In the genomic region with DNA sequence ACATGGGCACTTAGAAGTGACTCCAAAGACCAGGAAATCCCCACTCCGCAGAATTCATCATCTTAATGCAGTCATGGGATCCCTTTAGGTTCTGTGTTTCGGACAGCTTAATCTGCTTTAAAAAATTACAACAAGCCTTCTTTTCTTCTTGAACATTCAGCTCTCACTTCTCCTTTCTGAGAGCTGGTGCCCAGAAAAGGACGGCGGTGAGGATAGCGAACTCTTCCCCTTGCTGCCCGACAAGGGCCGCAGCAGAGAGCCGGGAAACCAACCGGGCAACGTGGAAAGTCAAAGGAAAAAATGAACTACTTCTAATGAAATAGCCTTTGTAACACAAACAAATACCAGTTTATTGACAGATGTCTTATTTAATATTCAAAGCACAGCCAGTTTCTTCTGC, we compare ENCODE assay signal across 32 mouse cellular contexts. TPM values are rescaled to one million over a fixed set of nuclear protein-coding genes. Genes with fewer than 3 reads are reported as not detected.
DNase-seq lines count a peak whose midpoint lies in the region; ATAC-seq lines count a peak whose summit lies in the region.
"Had no signal": no experiment of that assay in that cellular context is flagged by ENCODE, and none has a peak within 500 bp of the region (broad histone marks: within the 10 kb centered on the region; RNA-seq: fewer than 3 reads in every experiment).

No protein-coding gene starts in this region.

- 0 out of 2 replicates have a peak overlapping the region, but pooled peaks have one; percentile 0 for H3K27ac ChIP-seq in hindbrain, embryonic 15.5 days (replicated peaks)
- H3K27ac ChIP-seq in hindbrain, embryonic 13.5 days: no peak overlapping the region
- H3K27ac ChIP-seq: embryonic facial prominence, embryonic 12.5 days; forebrain, embryonic 10.5 days; hindbrain, embryonic 12.5 days; intestine, embryonic 15.5 days; limb, embryonic 10.5 days; limb, embryonic 15.5 days; liver, embryonic 13.5 days; neural tube, embryonic 13.5 days had no signal

- ATAC-seq in hindbrain, embryonic 15.5 days (ENCODE audit: low FRiP score, low read depth): no peak
- no peak for ATAC-seq in hindbrain, embryonic 13.5 days (ENCODE audit: low FRiP score)
- ATAC-seq: forebrain, embryonic 16.5 days; intestine, embryonic 15.5 days; lung, postnatal 0 days; Patski had no signal

- H3K4me1 ChIP-seq in hindbrain, embryonic 15.5 days (replicated peaks): 0 out of 2 replicates have a peak, but pooled peaks cover 4% of the 10 kb centered on the region
- H3K4me1 ChIP-seq in hindbrain, embryonic 13.5 days (replicated peaks): no peaks in the 10 kb centered on the region
- H3K4me1 ChIP-seq: embryonic facial prominence, embryonic 12.5 days; forebrain, embryonic 10.5 days; hindbrain, embryonic 12.5 days; intestine, embryonic 15.5 days; limb, embryonic 10.5 days; limb, embryonic 15.5 days; liver, embryonic 13.5 days; neural tube, embryonic 13.5 days had no signal

- no peaks in the 10 kb centered on the region for H3K27me3 ChIP-seq in hindbrain, embryonic 15.5 days
- peaks cover 3% of the 10 kb centered on the region; the same call in 1 of the 2 replicates for H3K27me3 ChIP-seq in hindbrain, embryonic 13.5 days
- H3K27me3 ChIP-seq: embryonic facial prominence, embryonic 12.5 days; hindbrain, embryonic 12.5 days; intestine, embryonic 15.5 days; limb, embryonic 15.5 days; liver, embryonic 13.5 days; neural tube, embryonic 13.5 days had no signal

- 86% methylated on average over 10 of the region's 10 CpGs for WGBS in hindbrain, embryonic 15.5 days
- 84% methylated on average over 10 of the region's 10 CpGs for WGBS in hindbrain, embryonic 13.5 days

- H3K4me3 ChIP-seq in hindbrain, embryonic 15.5 days: no peak overlapping the region
- no peak overlapping the region for H3K4me3 ChIP-seq in hindbrain, embryonic 13.5 days
- H3K4me3 ChIP-seq: embryonic facial prominence, embryonic 12.5 days; forebrain, embryonic 10.5 days; hindbrain, embryonic 12.5 days; intestine, embryonic 15.5 days; limb, embryonic 10.5 days; limb, embryonic 15.5 days; liver, embryonic 13.5 days; megakaryocyte, embryonic 14.5 days; neural tube, embryonic 13.5 days had no signal

- no peaks in the 10 kb centered on the region for H3K9me3 ChIP-seq in hindbrain, embryonic 15.5 days
- H3K9me3 ChIP-seq in hindbrain, embryonic 13.5 days: no peaks in the 10 kb centered on the region
- H3K9me3 ChIP-seq: embryonic facial prominence, embryonic 12.5 days; forebrain, embryonic 10.5 days; hindbrain, embryonic 12.5 days; intestine, embryonic 15.5 days; limb, embryonic 10.5 days; limb, embryonic 15.5 days; liver, embryonic 13.5 days; megakaryocyte, embryonic 14.5 days; neural tube, embryonic 13.5 days had no signal

- DNase-seq in cerebellum, adult 11 months: peak; percentile 2
- no peak for DNase-seq in cerebellum, postnatal 25 days
- DNase-seq in layer of hippocampus, postnatal 14 days (ENCODE audit: low spot score in 2 of 2): peak; percentile 6 to 38
- DNase-seq in layer of hippocampus, postnatal 25 days (ENCODE audit: extremely low spot score in 1 of 2, low spot score in 1 of 2): no peak
- DNase-seq in A20 (ENCODE audit: low read depth, low spot score): peak; percentile 60
- DNase-seq in gastrocnemius, postnatal 25 days: no peak
- DNase-seq: adrenal gland, postnatal 10 days; cerebellum, adult 18-20 months; embryo, embryonic 11 days; kidney, adult 2 months; kidney, postnatal 36 days; liver, embryonic 13.5 days; lung, adult 18-20 months; lung, postnatal 4 days; thymus, adult 2 months; thymus, postnatal 36 days had no signal

- no peaks in the 10 kb centered on the region for H3K36me3 ChIP-seq in hindbrain, embryonic 15.5 days
- no peaks in the 10 kb centered on the region for H3K36me3 ChIP-seq in hindbrain, embryonic 13.5 days
- H3K36me3 ChIP-seq: embryonic facial prominence, embryonic 12.5 days; hindbrain, embryonic 12.5 days; intestine, embryonic 15.5 days; limb, embryonic 10.5 days; limb, embryonic 15.5 days; liver, embryonic 13.5 days; neural tube, embryonic 13.5 days had no signal

- no peak overlapping the region for H3K9ac ChIP-seq in hindbrain, embryonic 15.5 days
- no peak overlapping the region for H3K9ac ChIP-seq in hindbrain, embryonic 13.5 days
- H3K9ac ChIP-seq: embryonic facial prominence, embryonic 12.5 days; hindbrain, embryonic 12.5 days; intestine, embryonic 15.5 days; limb, embryonic 15.5 days; liver, embryonic 13.5 days; neural tube, embryonic 13.5 days had no signal

- H3K4me2 ChIP-seq in hindbrain, embryonic 15.5 days: no peak overlapping the region
- no peak overlapping the region for H3K4me2 ChIP-seq in hindbrain, embryonic 13.5 days
- H3K4me2 ChIP-seq: embryonic facial prominence, embryonic 12.5 days; hindbrain, embryonic 12.5 days; intestine, embryonic 15.5 days; limb, embryonic 15.5 days; liver, embryonic 13.5 days; neural tube, embryonic 13.5 days had no signal

RNA-seq across cellular contexts. Expression of gene Stoml3, which starts 34.3 kb away (rescaled TPM):
- polyA plus RNA-seq in hindbrain, embryonic 15.5 days (2015; fragmentation: Nextera tagmentation; extraction: Ambion mirVana): 0.09 TPM in 1 of 2 replicates, not detected in the other
- not detected in 2 replicates for polyA plus RNA-seq in hindbrain, embryonic 13.5 days (2015; fragmentation: Nextera tagmentation; extraction: Ambion mirVana)
- 1 to 10 TPM in 1 of 2 experiments, under 1 TPM in 1; 0.36 to 1.5 TPM for total RNA-seq in layer of hippocampus, postnatal 14 days (2021)
- under 1 TPM in 1 of 2 experiments, not detected in 1; 0.47 TPM for total RNA-seq in layer of hippocampus, postnatal 25 days (2021)
- not detected for total RNA-seq in gastrocnemius, postnatal 25 days (2021)
- total RNA-seq: adrenal gland, postnatal 10 days; gastrocnemius, adult 8-10 months; heart, postnatal 25 days; MEL had no signal
- polyA plus RNA-seq: embryonic facial prominence, embryonic 12.5 days; forebrain, embryonic 10.5 days; forebrain, embryonic 16.5 days; hindbrain, embryonic 12.5 days; limb, embryonic 10.5 days; liver, embryonic 13.5 days; neural tube, embryonic 13.5 days had no signal

RNA-seq across cellular contexts. Expression of gene Proser1, which starts 59.3 kb away (rescaled TPM):
- 18.0 and 19.8 TPM in 2 replicates for polyA plus RNA-seq in hindbrain, embryonic 15.5 days (2015; fragmentation: Nextera tagmentation; extraction: Ambion mirVana)
- polyA plus RNA-seq in hindbrain, embryonic 13.5 days (2015; fragmentation: Nextera tagmentation; extraction: Ambion mirVana): 24.8 and 27.5 TPM in 2 replicates
- total RNA-seq in layer of hippocampus, postnatal 14 days (2021): 10 to 100 TPM; 28.0 to 28.5 TPM
- total RNA-seq in layer of hippocampus, postnatal 25 days (2021): 10 to 100 TPM; 21.2 to 28.3 TPM
- 1 to 10 TPM; 6.0 to 6.8 TPM for total RNA-seq in gastrocnemius, postnatal 25 days (2021)

RNA-seq across cellular contexts. Expression of gene Nhlrc3, which starts 59.7 kb away (rescaled TPM):
- polyA plus RNA-seq in hindbrain, embryonic 15.5 days (2015; fragmentation: Nextera tagmentation; extraction: Ambion mirVana): 8.6 and 8.8 TPM in 2 replicates
- polyA plus RNA-seq in hindbrain, embryonic 13.5 days (2015; fragmentation: Nextera tagmentation; extraction: Ambion mirVana): 9.4 and 10.2 TPM in 2 replicates
- total RNA-seq in layer of hippocampus, postnatal 14 days (2021): 10 to 100 TPM in 1 of 2 experiments, 1 to 10 TPM in 1; 9.9 to 11.4 TPM
- 1 to 10 TPM; 6.7 to 9.0 TPM for total RNA-seq in layer of hippocampus, postnatal 25 days (2021)
- 1 to 10 TPM; 2.7 to 3.2 TPM for total RNA-seq in gastrocnemius, postnatal 25 days (2021)

Comparison
In these comparisons a context has a peak if more than half of its experiments do, and no peak if none do; other contexts are left out.
1. DNase-seq: peak in cerebellum, adult 11 months (single experiment), layer of hippocampus, postnatal 14 days (2 of 2) and A20 (single experiment); none in cerebellum, postnatal 25 days (0 of 2), layer of hippocampus, postnatal 25 days (0 of 2) and gastrocnemius, postnatal 25 days (single experiment).